Mouse (Mus musculus) frontal cortex, postnatal 10 days (tissue): ENCODE measurements around the gene Klk1b21.
"Not testable (repeated sequence)": the region's sequence is repeated elsewhere in the genome, so short reads cannot be mapped to it uniquely, and the experiment has no call there.

Experiments
- DNase-seq, 2 experiments: peaks; one replicate each; pipeline ENCODE4 v3.0.0; 2022; ENCODE audit warnings: low spot score in 2 of 2, mixed read lengths in 1 of 2

The Klk1b21 gene

DNA sequence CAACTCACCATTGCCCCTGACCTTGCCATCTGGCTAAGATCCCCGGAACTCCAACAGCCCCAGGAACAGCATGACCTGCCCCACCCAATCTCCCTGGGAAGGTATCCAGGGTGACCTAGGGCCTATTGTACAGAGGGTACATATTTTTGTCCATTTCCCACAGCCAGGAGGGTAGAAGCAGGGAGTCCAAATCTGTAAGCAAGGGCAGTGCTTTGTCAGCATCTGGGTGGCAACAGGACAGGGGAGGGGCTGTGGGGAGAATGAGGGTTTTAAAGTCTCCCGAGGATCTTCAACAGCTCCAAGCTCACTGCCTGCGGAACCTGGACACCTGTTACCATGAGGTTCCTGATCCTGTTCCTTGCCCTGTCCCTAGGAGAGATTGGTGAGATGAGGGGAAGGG is at the start of gene Klk1b21:
Klk1b21 (plus strand) TSS at position 301 of the 400 bp plus-strand sequence.
- not testable (repeated sequence) for DNase-seq

DNA sequence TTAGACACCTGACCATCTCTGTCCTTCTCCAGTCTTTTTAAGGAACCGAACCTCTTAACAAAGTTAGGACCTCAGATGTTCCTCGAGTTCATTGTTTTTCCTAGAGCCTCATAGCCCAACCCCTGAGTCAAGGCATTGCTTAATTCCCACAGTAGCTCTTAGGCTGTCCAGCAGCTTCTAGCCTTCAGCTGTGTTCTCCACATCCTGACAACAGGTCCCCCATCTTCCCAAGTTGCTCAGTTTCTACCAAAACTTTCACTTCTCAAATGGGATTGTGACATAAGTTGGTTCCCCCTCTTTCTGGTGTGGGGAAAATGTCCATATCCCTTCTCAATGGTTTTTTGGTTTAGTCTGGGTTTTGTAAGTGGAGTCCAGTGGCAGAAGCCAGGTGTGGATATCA is 30.0 kb upstream of the Klk1b21 start:
- no peak for DNase-seq

DNA sequence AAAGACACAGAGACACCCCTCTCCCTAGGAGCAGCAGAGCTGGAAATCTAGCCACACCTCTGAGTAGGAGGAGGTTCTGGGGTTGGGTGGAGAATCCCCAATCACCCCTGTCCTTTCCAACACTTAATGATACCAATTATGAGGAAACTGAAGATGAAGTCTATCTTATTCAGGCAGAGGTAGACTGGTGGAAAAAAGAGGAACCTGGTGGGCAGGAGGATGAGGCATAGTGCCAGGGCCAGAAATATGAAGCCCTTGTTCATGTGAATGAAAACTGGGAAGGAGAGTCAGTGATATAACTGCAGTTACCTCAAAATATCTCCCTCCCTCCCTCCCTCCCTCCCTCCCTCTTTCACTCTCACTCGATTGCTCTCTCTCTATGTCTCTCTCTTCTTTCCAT is 24.4 kb upstream of the Klk1b21 start:
- DNase-seq = no peak

DNA sequence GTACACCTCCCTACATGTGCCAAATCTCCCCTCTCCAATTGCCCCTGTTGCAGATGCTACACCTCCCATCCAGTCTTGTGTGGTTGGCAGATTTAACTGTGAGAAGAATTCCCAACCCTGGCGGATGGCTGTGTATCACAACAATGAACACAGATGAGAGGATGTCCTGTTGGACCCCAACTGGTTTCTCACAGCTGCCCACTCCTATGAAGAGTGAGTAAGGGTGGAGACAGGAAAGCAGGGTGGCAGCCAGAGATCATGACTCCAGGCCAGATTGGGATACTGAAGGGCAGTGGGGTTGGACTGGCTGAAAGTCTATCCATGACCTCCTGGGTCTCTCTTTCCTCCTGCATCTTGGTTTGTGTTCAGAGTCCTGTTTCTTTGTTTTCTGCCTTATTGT is 6.0 kb upstream of the Klk1b21 start:
- DNase-seq = no peak

DNA sequence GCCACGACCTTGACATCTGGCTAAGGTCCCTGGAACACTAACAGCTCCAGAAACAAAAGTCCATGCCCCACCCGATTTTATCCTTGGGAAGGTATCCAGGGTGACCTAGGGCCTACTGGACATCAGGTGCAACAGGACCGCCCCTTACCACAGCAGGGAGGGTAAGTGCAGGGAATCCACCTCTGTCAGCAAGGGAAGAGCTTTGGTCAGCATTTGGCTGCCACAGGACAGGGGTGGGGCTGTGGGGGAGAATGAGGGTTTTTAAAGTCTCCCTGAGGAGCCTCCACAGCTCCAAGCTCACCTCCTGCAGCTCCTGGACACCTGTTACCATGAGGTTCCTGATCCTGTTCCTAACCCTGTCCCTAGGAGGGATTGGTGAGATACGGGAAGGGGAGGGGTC is 10.2 kb downstream of the Klk1b21 start, which contains the start of gene Klk1b22:
Klk1b22 (plus strand) TSS at position 301 of the 400 bp plus-strand sequence.
- no peak for DNase-seq

DNA sequence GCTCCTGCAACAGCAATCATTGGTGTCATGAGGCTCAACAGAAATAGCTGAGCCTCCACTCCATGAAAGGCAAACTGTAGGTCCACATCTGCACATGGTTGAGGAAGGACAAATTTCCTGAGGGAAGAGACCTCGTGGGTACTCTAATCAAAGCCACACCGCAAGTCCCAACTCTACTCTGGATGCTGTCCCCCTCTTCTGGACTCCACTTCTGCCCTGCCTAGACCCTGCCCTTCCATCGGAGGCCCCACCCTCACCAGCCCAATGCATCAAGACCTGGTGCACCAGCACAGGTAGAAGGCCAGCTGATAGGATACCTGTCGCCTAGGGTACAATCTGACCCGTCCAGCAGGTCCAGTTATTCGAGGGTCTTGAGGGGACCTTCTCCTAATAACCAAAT is 21.3 kb downstream of the Klk1b21 start:
- no peak for DNase-seq

DNA sequence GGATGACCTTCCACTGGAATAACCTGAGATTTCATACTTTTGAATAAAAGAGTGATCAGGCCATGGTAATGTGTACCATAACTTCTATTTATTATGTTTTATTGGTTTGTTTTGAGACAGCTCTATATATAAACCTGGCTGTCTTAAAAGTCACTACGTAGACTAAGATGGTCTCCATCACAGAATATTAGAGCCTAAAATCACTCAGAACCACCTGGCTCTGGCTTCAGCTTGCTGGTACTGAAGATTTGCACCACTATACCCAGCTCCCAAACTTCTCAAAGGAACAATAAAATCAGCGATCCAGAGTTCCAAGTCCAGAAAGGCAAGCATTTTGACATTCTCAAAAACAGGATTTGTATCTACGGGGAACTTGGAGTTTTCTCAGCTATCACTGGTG is 34.3 kb downstream of the Klk1b21 start, which contains the start of gene Klk1b16:
Klk1b16 (plus strand) TSS at position 301 of the 400 bp plus-strand sequence.
- no peak for DNase-seq
